Mouse (Mus musculus): ENCODE measurements at regions not wholly inside any gene's neighbourhood (a gene's known extent, or its start where the extent isn't known, plus 50 kb on each side); places are given as distances from the start of the nearest gene placed in this dataset.

GRCm38 (mm10) chr17:43172657-43173165 is 97.4 kb upstream of the Adgrf1 start:
- H3K4me1 ChIP-seq, result no peaks in the 10 kb centered on the region
- no peak overlapping the region for H3K9ac ChIP-seq
- no peak for ATAC-seq (ENCODE audit: low FRiP score)
- no peaks in the 10 kb centered on the region for H3K27me3 ChIP-seq
- no peak overlapping the region for H3K4me2 ChIP-seq (replicated peaks)
- H3K9me3 ChIP-seq (replicated peaks), result no peaks in the 10 kb centered on the region
- H3K36me3 ChIP-seq, result no peaks in the 10 kb centered on the region
- H3K27ac ChIP-seq, result no peak overlapping the region
- no peak overlapping the region for H3K4me3 ChIP-seq
- 70% methylated on average over 6 of the region's 6 CpGs for WGBS

- Histone ChIP-seq H3K36me3 (no peaks in the 10 kb centered on the region), H3K27me3 (no peaks in the 10 kb centered on the region), H3K4me3 (no peak overlapping the region), H3K27ac (no peak overlapping the region), H3K9me3 (replicated peaks) (no peaks in the 10 kb centered on the region), H3K4me2 (replicated peaks) (no peak overlapping the region), H3K4me1 (no peaks in the 10 kb centered on the region), H3K9ac (no peak overlapping the region)
- no peak for ATAC-seq (ENCODE audit: low FRiP score)
- 93% methylated on average over 1 of the region's 1 CpGs for WGBS
These were observed 95.3 kb upstream of the Adgrf1 start for GRCm38 (mm10) chr17:43174860-43175259.

DNA sequence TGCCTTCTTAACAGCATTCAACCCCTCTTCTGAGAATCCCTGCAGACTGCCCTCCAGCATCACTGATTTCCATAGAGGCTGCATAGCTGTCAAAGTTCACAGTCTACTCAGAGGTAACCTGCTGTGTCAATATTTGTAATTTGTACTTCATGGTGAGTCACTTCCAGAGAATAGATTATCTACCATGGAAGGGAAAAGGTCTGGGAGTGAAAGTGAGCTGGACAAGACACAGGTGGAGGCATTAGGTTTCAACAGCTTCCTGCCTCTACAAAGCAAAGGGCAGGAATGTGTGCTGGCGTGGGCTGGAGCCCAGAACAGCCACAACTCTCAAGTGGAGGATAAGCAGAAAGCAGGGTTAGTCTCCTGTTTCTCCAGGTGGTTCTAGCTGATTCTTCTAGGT is 92.9 kb upstream of the Adgrf1 start:
- Histone ChIP-seq H3K4me2 (replicated peaks) (no peak overlapping the region), H3K36me3 (no peaks in the 10 kb centered on the region), H3K4me1 (no peaks in the 10 kb centered on the region), H3K9me3 (replicated peaks) (no peaks in the 10 kb centered on the region), H3K27me3 (no peaks in the 10 kb centered on the region), H3K4me3 (no peak overlapping the region), H3K27ac (no peak overlapping the region), H3K9ac (no peak overlapping the region)
- ATAC-seq (ENCODE audit: low FRiP score), result no peak
- 47% methylated on average over 1 of the region's 1 CpGs for WGBS

DNA sequence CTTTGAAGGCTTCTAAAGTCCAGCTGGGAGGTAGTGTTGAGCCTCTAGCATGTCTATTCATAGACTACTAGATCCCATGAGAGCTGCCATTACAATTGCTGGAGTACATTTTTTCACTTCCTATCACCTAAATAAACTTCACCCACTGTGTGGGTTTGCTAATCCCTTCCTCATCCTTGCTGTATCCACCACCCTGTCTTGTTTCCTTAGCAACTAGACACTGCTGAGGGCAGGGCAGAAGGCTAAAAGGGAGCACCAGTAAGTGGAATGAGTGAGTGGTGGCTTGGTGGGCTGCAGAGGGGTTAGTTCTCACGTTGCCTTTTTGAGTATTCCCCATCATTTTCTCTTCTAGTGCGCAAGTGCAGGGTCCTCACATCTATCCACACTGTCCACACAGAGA is 80.1 kb upstream of the Adgrf1 start:
- Histone ChIP-seq H3K4me3 (no peak overlapping the region), H3K27me3 (no peaks in the 10 kb centered on the region), H3K36me3 (no peaks in the 10 kb centered on the region), H3K4me2 (replicated peaks) (no peak overlapping the region), H3K4me1 (no peaks in the 10 kb centered on the region), H3K27ac (no peak overlapping the region), H3K9ac (no peak overlapping the region), H3K9me3 (replicated peaks) (no peaks in the 10 kb centered on the region)
- WGBS, result 78% methylated on average over 2 of the region's 2 CpGs
- ATAC-seq (ENCODE audit: low FRiP score), result no peak

- H3K4me2 ChIP-seq (replicated peaks), result no peak overlapping the region
- no peaks in the 10 kb centered on the region for H3K36me3 ChIP-seq
- no peak overlapping the region for H3K9ac ChIP-seq
- no peak overlapping the region for H3K4me3 ChIP-seq
- no peaks in the 10 kb centered on the region for H3K4me1 ChIP-seq
- H3K27ac ChIP-seq, result no peak overlapping the region
- no peaks in the 10 kb centered on the region for H3K27me3 ChIP-seq
- 85% methylated on average over 3 of the region's 3 CpGs for WGBS
- ATAC-seq (ENCODE audit: low FRiP score), result no peak
- H3K9me3 ChIP-seq (replicated peaks), result no peaks in the 10 kb centered on the region
These were observed 79.2 kb upstream of the Adgrf1 start for GRCm38 (mm10) chr17:43190853-43191485.

GRCm38 (mm10) chr17:43197232-43197631 is 72.9 kb upstream of the Adgrf1 start:
- H3K27ac ChIP-seq, result no peak overlapping the region
- no peak overlapping the region for H3K4me2 ChIP-seq (replicated peaks)
- no peaks in the 10 kb centered on the region for H3K36me3 ChIP-seq
- H3K4me1 ChIP-seq, result no peaks in the 10 kb centered on the region
- 13% methylated on average over 1 of the region's 1 CpGs for WGBS
- H3K9me3 ChIP-seq (replicated peaks), result no peaks in the 10 kb centered on the region
- no peak overlapping the region for H3K9ac ChIP-seq
- ATAC-seq (ENCODE audit: low FRiP score), result no peak
- H3K27me3 ChIP-seq, result no peaks in the 10 kb centered on the region
- no peak overlapping the region for H3K4me3 ChIP-seq

- 61% methylated on average over 2 of the region's 2 CpGs for WGBS
- Histone ChIP-seq H3K9ac (no peak overlapping the region), H3K27me3 (no peaks in the 10 kb centered on the region)
These were observed 69.3 kb upstream of the Adgrf1 start for GRCm38 (mm10) chr17:43200832-43201231.

DNA sequence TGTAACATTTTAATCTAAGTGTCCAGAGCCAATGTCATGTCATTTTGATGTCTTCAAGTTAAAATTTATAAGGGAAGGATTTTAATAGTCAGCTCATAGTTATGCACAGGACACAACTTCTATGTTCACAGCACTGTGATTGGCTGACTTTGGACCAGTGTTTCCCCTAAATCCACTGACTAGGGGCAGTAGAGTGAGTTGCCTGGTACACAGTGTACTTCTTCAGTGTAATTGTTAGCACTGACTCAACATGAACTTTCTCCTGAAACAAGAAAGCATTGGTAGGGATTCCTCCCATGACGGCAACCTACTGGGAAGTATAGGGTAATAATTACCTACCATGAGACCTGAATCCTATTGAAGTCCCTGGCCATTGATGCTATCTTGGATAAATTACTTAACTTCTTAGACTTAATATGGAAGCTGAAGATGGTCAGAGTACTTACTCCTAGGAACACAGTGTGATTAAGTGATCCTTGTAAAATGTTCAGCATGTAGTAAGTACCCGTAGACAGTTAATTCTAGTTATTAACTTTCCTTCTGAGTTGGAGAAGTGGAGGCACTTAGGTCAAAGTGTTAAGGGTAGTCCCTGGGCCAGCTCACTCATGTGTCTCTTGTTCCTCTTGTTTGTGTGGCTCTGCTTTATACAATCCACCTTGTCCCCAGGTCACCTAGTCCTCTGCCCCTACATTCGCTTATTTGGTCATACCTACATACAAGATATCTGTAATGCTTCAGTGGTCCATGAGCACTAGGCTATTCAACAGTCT is 63.2 kb upstream of the Adgrf1 start:
- Histone ChIP-seq H3K9ac (no peak overlapping the region), H3K27me3 (no peaks in the 10 kb centered on the region), H3K4me2 (replicated peaks) (no peak overlapping the region), H3K27ac (no peak overlapping the region), H3K9me3 (replicated peaks) (no peaks in the 10 kb centered on the region), H3K4me1 (no peaks in the 10 kb centered on the region), H3K4me3 (no peak overlapping the region), H3K36me3 (no peaks in the 10 kb centered on the region)
- no peak for ATAC-seq (ENCODE audit: low FRiP score)
- 89% methylated on average over 3 of the region's 3 CpGs for WGBS

More at GRCm38 (mm10) chr17:43200832-43201231, 69.3 kb upstream of the Adgrf1 start:
- H3K9me3 ChIP-seq (replicated peaks), result no peaks in the 10 kb centered on the region
- H3K4me2 ChIP-seq (replicated peaks), result no peak overlapping the region
- H3K27ac ChIP-seq, result no peak overlapping the region
- no peak overlapping the region for H3K4me3 ChIP-seq
- no peaks in the 10 kb centered on the region for H3K36me3 ChIP-seq
- ATAC-seq (ENCODE audit: low FRiP score), result no peak
- no peaks in the 10 kb centered on the region for H3K4me1 ChIP-seq

GRCm38 (mm10) chr17:43209727-43210126 is 60.4 kb upstream of the Adgrf1 start:
- Histone ChIP-seq H3K27me3 (no peaks in the 10 kb centered on the region), H3K4me3 (no peak overlapping the region), H3K36me3 (no peaks in the 10 kb centered on the region), H3K4me1 (no peaks in the 10 kb centered on the region), H3K9me3 (replicated peaks) (no peaks in the 10 kb centered on the region), H3K27ac (no peak overlapping the region), H3K4me2 (replicated peaks) (no peak overlapping the region), H3K9ac (no peak overlapping the region)
- WGBS, result 77% methylated on average over 1 of the region's 1 CpGs
- ATAC-seq (ENCODE audit: low FRiP score), result no peak

DNA sequence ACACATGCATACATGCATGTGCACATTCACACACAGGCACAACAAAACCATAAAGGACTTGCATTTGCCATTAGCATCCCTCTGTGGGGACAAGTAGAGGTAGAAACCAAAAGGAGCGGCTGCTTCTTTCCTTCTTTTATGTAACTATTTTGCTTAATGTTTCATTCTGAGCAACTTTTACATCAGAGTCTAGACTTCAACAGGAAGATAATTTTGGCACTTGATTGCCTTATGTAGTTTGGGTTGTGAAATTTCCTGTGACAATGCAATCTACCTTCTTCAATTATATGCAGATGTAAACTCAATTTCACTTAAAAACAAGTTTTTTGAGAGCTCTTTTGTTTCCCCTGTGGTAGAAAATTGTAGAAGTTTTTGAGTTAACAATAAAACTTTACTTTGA is 56.1 kb upstream of the Adgrf1 start:
- Histone ChIP-seq H3K4me2 (replicated peaks) (no peak overlapping the region), H3K36me3 (no peaks in the 10 kb centered on the region), H3K27ac (no peak overlapping the region), H3K9me3 (replicated peaks) (no peaks in the 10 kb centered on the region), H3K27me3 (no peaks in the 10 kb centered on the region), H3K9ac (no peak overlapping the region), H3K4me3 (no peak overlapping the region), H3K4me1 (no peaks in the 10 kb centered on the region)
- ATAC-seq (ENCODE audit: low FRiP score), result no peak
- WGBS, result 100% methylated on average over 1 of the region's 1 CpGs

- no peaks in the 10 kb centered on the region for H3K36me3 ChIP-seq
- no peak overlapping the region for H3K27ac ChIP-seq
- H3K4me3 ChIP-seq, result no peak overlapping the region
- H3K4me1 ChIP-seq, result no peaks in the 10 kb centered on the region
- WGBS, result 64% methylated on average over 4 of the region's 4 CpGs
- no peak overlapping the region for H3K9ac ChIP-seq
- no peak for ATAC-seq (ENCODE audit: low FRiP score)
- H3K4me2 ChIP-seq (replicated peaks), result no peak overlapping the region
- H3K27me3 ChIP-seq, result no peaks in the 10 kb centered on the region
- H3K9me3 ChIP-seq (replicated peaks), result no peaks in the 10 kb centered on the region
These were observed 50.5 kb upstream of the Adgrf1 start for GRCm38 (mm10) chr17:43219636-43220035.
